Mouse (Mus musculus) lung, embryonic 14.5 days (tissue): Measurements from ENCODE around the gene Dock8. TPM values are rescaled to one million over a fixed set of nuclear protein-coding genes. Genes with fewer than 3 reads are reported as not detected.
A peak's percentile ranks its signal among the peaks of the same experiment; 100 is the strongest.

Experiments used
- ATAC-seq: fragments of 200-750 bp; cut with Nextera tagmentation; 2 replicates; pipeline ENCODE4 v1.8.0; 2017; ENCODE audit warnings: mild to moderate bottlenecking, moderate TSS enrichment, moderate library complexity; ENCODE audit not compliant: insufficient read depth
- DNase-seq: peaks from one replicate; pipeline ENCODE4 v3.0.0-alpha.2; 2015
- H3K27ac ChIP-seq: fragments of 300-500 bp; sonication (generic); 2 replicates; pipeline ENCODE4 v1.5.1; 2014; ENCODE audit warnings: low read depth, mild to moderate bottlenecking, moderate library complexity
- H3K27me3 ChIP-seq: fragments of 300-500 bp; sonication (generic); 2 replicates; pipeline ENCODE4 v1.6.1; 2014; ENCODE audit warnings: low read length, control low read depth; ENCODE audit not compliant: insufficient read depth
- H3K36me3 ChIP-seq: fragments of 300-500 bp; sonication (generic); 2 replicates; pipeline ENCODE4 v1.6.1; 2014; ENCODE audit warnings: control low read depth; ENCODE audit not compliant: insufficient read depth
- H3K4me1 ChIP-seq: fragments of 300-500 bp; sonication (generic); 2 replicates; pipeline ENCODE4 v1.6.1; 2014; ENCODE audit warnings: antibody characterized with exemption, control low read depth; ENCODE audit not compliant: insufficient read depth
- H3K4me2 ChIP-seq: fragments of 300-500 bp; sonication (generic); 2 replicates; pipeline ENCODE4 v1.6.1; 2014; ENCODE audit warnings: mild to moderate bottlenecking
- H3K4me3 ChIP-seq: fragments of 300-500 bp; sonication (generic); 2 replicates; pipeline ENCODE4 v1.5.1; 2014; ENCODE audit warnings: low read depth, low read length
- H3K9ac ChIP-seq: fragments of 300-500 bp; sonication (generic); 2 replicates; pipeline ENCODE4 v1.6.1; 2014
- H3K9me3 ChIP-seq: fragments of 300-500 bp; sonication (generic); 2 replicates; pipeline ENCODE4 v1.6.1; 2016; ENCODE audit warnings: low read depth, low read length, control low read depth
- CTCF ChIP-seq: IDR thresholded peaks from 2 replicates; pipeline ENCODE4 v1.5.1; 2016; ENCODE audit warnings: antibody characterized with exemption, low read depth
- WGBS: fragments of 180-500 bp; shearing (Covaris S2); extraction: QIAGEN DNeasy Blood & Tissue Kit; methylation state at CpG from one replicate; pipeline ENCODE4 v1.1.7; 2014; 5-methylcytosine and 5-hydroxymethylcytosine counted together
- polyA plus RNA-seq: library from polyadenylated mRNA; unstranded; fragments of >200 nt; fragmentation: Nextera tagmentation; extraction: Ambion mirVana; gene quantifications from 2 replicates; pipeline ENCODE4 v1.2.1, GENCODE M21; 2014

The Dock8 gene
- polyA plus RNA-seq, 1 experiment from 2014 or later = 4.4 TPM

GRCm38 (mm10) chr19:24998561-24998960 lies 773 bp upstream of the Dock8 start:
- no peak for ATAC-seq
- Histone ChIP-seq H3K9me3 (no peaks in the 10 kb centered on the region), H3K4me3 (no peak overlapping the region), H3K4me1 (no peaks in the 10 kb centered on the region; the same call in 1 of the 2 replicates), H3K4me2 (no peak overlapping the region; the same call in 1 of the 2 replicates), H3K27ac (no peak overlapping the region), H3K9ac (no peak overlapping the region), H3K36me3 (no peaks in the 10 kb centered on the region), H3K27me3 (peaks cover 42% of the 10 kb centered on the region)
- no peak for TF ChIP-seq CTCF
- 71% methylated on average over 5 of the region's 5 CpGs for WGBS
- no peak for DNase-seq

DNA sequence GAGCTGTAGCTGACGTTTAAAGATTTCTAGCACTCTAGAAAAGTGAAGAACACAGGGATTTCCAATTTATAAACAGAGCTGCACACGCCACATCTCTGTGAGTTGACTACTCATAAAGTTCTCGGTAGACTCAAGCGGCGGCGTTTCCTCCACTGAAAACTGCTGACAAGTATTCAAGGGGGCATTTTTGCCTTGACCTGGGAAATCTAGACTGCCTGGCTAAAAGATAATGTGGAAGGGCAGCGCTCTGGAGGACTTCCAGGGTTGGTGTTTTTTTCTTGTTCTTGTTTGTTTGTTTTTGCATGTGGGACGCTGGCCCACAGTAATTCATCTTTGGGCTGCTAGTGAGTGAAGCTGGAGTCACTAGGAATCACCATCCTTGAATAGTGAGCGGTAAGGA lies 819 bp downstream of the Dock8 start:
- DNase-seq (peak; percentile 47), ATAC-seq (no peak)
- Histone ChIP-seq H3K9me3 (no peaks in the 10 kb centered on the region), H3K4me1 (peaks cover 8% of the 10 kb centered on the region; the same call in 1 of the 2 replicates), H3K36me3 (no peaks in the 10 kb centered on the region), H3K9ac (no peak overlapping the region), H3K4me2 (peak overlapping the region; percentile 97), H3K27me3 (peaks cover 42% of the 10 kb centered on the region), H3K27ac (no peak overlapping the region), H3K4me3 (peak overlapping the region; percentile 69; the same call in 1 of the 2 replicates)
- TF ChIP-seq CTCF = no peak
- 15% methylated on average over 9 of the region's 9 CpGs for WGBS

- H3K9ac ChIP-seq = no peak overlapping the region
These were observed 2.7 kb downstream of the Dock8 start for GRCm38 (mm10) chr19:25002032-25002431.

DNA sequence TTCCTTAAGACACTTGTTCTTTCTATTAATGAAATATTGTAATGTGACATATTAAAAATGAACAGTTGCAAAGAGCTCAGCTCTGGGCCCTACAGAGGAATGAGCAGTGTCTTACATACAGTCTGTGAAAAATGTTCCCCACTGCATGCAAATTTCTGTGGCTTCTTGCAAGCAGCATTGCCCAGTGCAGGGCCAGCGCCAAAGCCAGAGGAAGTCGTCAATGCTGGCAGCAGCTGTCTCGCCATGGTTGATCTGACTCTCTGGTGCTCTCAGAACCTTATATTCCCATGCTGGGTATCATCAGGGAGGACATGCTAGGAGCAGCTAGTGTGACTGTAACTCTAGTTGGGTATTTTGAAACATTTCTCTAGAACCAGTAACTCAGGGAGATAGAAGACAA lies 3.5 kb downstream of the Dock8 start:
- Histone ChIP-seq H3K9me3 (no peaks in the 10 kb centered on the region), H3K4me1 (peaks cover 8% of the 10 kb centered on the region; the same call in 1 of the 2 replicates), H3K36me3 (no peaks in the 10 kb centered on the region), H3K27me3 (peaks cover 42% of the 10 kb centered on the region), H3K4me2 (no peak overlapping the region), H3K4me3 (no peak overlapping the region), H3K9ac (no peak overlapping the region), H3K27ac (no peak overlapping the region)
- no peak for TF ChIP-seq CTCF
- DNase-seq (no peak), ATAC-seq (no peak)
- WGBS = 75% methylated on average over 3 of the region's 3 CpGs

More at GRCm38 (mm10) chr19:25002032-25002431, 2.7 kb downstream of the Dock8 start:
- Histone ChIP-seq H3K36me3 (no peaks in the 10 kb centered on the region), H3K27me3 (peaks cover 42% of the 10 kb centered on the region), H3K27ac (no peak overlapping the region), H3K9me3 (no peaks in the 10 kb centered on the region), H3K4me3 (no peak overlapping the region), H3K4me2 (no peak overlapping the region), H3K4me1 (peaks cover 8% of the 10 kb centered on the region; the same call in 1 of the 2 replicates)
- no peak for ATAC-seq
- no peak for TF ChIP-seq CTCF
- DNase-seq = no peak
- WGBS = 71% methylated on average over 6 of the region's 6 CpGs

DNA sequence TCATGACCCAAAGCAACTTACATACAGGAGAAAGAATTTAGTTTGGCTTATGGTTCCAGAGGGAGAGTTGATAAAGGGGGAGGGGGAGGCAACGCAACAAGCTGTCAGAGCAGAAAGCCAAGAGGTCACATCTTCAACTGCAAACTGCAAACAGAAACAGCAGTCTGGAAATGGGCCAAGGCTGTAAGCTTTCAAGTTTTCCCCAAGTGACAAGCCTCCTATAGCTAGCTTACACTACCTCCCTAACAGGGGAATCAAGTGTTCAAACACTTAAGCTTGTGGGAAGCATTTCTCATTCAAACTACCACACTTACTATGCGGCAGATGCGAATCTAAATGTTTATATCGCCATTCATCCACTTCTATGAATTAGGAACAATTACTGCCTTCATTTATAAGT lies 4.5 kb downstream of the Dock8 start:
- TF ChIP-seq CTCF = no peak
- Histone ChIP-seq H3K27ac (no peak overlapping the region), H3K9me3 (no peaks in the 10 kb centered on the region), H3K27me3 (peaks cover 32% of the 10 kb centered on the region), H3K4me2 (no peak overlapping the region; the same call in 1 of the 2 replicates), H3K4me1 (peaks cover 8% of the 10 kb centered on the region; the same call in 1 of the 2 replicates), H3K36me3 (no peaks in the 10 kb centered on the region), H3K4me3 (no peak overlapping the region), H3K9ac (no peak overlapping the region)
- ATAC-seq (peak; percentile 64; the same call in 1 of the 2 replicates), DNase-seq (peak; percentile 89)
- 14% methylated on average over 4 of the region's 4 CpGs for WGBS

GRCm38 (mm10) chr19:25006686-25007085 lies 7.4 kb downstream of the Dock8 start:
- Histone ChIP-seq H3K27me3 (peaks cover 4% of the 10 kb centered on the region), H3K4me3 (no peak overlapping the region), H3K36me3 (no peaks in the 10 kb centered on the region), H3K9ac (no peak overlapping the region), H3K27ac (no peak overlapping the region), H3K4me1 (peaks cover 8% of the 10 kb centered on the region; the same call in 1 of the 2 replicates), H3K4me2 (no peak overlapping the region), H3K9me3 (no peaks in the 10 kb centered on the region)
- TF ChIP-seq CTCF = no peak
- 63% methylated on average over 1 of the region's 1 CpGs for WGBS
- DNase-seq (no peak), ATAC-seq (no peak)

DNA sequence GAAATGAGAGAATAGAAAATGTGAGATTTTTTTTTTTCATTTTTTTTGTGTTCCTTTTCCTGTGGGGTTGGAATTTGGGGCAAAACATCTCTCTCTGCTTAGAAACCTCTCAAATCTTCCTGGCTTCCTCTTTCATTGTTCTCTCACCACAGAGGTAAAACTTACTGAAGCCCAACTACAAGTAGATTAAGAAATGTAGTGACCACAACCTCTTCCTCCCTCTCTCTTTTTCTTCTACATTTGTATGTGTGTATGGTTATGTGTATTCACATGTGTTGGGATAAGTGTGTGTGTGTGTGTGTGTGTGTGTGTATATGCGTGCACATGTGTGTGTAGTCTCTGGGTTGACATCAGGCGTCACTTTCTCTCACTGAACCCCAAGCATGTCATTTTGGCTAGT lies 9.2 kb downstream of the Dock8 start:
- Histone ChIP-seq H3K27ac (no peak overlapping the region), H3K4me3 (no peak overlapping the region), H3K4me2 (no peak overlapping the region), H3K27me3 (no peaks in the 10 kb centered on the region), H3K36me3 (no peaks in the 10 kb centered on the region), H3K4me1 (peaks cover 8% of the 10 kb centered on the region; the same call in 1 of the 2 replicates), H3K9me3 (no peaks in the 10 kb centered on the region), H3K9ac (no peak overlapping the region)
- no peak for ATAC-seq
- no peak for DNase-seq
- TF ChIP-seq CTCF = no peak
- WGBS = 83% methylated on average over 2 of the region's 2 CpGs
